In the genomic region with DNA sequence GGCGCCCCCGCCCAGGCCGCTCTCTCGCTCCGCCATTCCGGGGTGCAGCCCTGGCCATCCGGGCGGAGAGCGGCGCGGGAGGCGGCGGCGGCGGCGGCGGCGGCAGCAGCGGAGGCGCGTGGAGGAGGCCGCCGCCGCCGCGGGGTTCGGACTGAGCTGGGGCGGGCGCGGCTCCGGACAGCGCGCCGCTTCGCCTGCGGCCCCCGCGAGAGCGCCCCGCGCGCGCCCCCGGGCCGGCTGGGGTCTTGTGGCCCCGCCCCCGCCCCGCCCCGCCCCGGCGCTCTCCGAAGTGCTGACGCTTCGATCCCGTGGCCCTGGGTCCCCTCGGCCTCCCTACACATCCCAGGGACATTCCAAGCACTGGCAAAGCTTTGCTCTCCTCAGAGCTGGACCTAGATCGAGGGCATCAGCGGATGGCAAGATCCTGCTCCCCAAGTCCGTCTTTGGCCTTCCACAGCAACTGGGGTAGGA, we compare ENCODE assay signal across 8 mouse cellular contexts. TPM values are rescaled to one million over a fixed set of nuclear protein-coding genes. Genes with fewer than 3 reads are reported as not detected.
DNase-seq lines count a peak whose midpoint lies in the region; ATAC-seq and TF ChIP-seq lines count a peak whose summit lies in the region.

A gene (minus strand): TSS at position 173 of the 471 bp plus-strand sequence.

- WGBS in heart, embryonic 11.5 days (ENCODE audit: insufficient replicate concordance): 1% methylated on average over 48 of the region's 59 CpGs
- 1% methylated on average over 34 of the region's 59 CpGs for WGBS in limb, embryonic 13.5 days
- WGBS in neural tube, embryonic 15.5 days: 5% methylated on average over 16 of the region's 59 CpGs

- peaks cover 2% of the 10 kb centered on the region; the same call in 1 of the 2 replicates for H3K4me1 ChIP-seq in heart, embryonic 11.5 days (ENCODE audit: control insufficient read depth, insufficient read depth, low read length)
- 0 out of 2 replicates have a peak, but pooled peaks cover 4% of the 10 kb centered on the region for H3K4me1 ChIP-seq in G1E (ENCODE audit: insufficient read depth, low read depth, low read length)
- H3K4me1 ChIP-seq in limb, embryonic 13.5 days: peaks cover 11% of the 10 kb centered on the region
- peaks cover 50% of the 10 kb centered on the region for H3K4me1 ChIP-seq in neural tube, embryonic 15.5 days

- H3K36me3 ChIP-seq in heart, embryonic 11.5 days (ENCODE audit: control insufficient read depth, insufficient read depth, low read length): peaks cover 7% of the 10 kb centered on the region; the same call in 1 of the 2 replicates
- peaks cover 40% of the 10 kb centered on the region for H3K36me3 ChIP-seq in G1E (replicated peaks)
- H3K36me3 ChIP-seq in limb, embryonic 13.5 days: peaks cover 29% of the 10 kb centered on the region
- peaks cover 22% of the 10 kb centered on the region for H3K36me3 ChIP-seq in neural tube, embryonic 15.5 days

- H3K27ac ChIP-seq in heart, embryonic 11.5 days (ENCODE audit: low read depth, low read length): no peak within 1 kb of the TSS
- H3K27ac ChIP-seq in limb, embryonic 13.5 days: no peak within 1 kb of the TSS
- peak within 1 kb of the TSS; percentile 87 for H3K27ac ChIP-seq in neural tube, embryonic 15.5 days (replicated peaks)

- no peaks in the 10 kb centered on the region for H3K9me3 ChIP-seq in heart, embryonic 11.5 days (replicated peaks; ENCODE audit: control insufficient read depth, low read length)
- peaks cover 14% of the 10 kb centered on the region for H3K9me3 ChIP-seq in G1E (replicated peaks)
- no peaks in the 10 kb centered on the region for H3K9me3 ChIP-seq in limb, embryonic 13.5 days
- no peaks in the 10 kb centered on the region for H3K9me3 ChIP-seq in neural tube, embryonic 15.5 days (replicated peaks)

- peak within 1 kb of the TSS; percentile 97 for H3K4me2 ChIP-seq in heart, embryonic 11.5 days
- H3K4me2 ChIP-seq in limb, embryonic 13.5 days (replicated peaks): peak within 1 kb of the TSS; percentile 86
- peak within 1 kb of the TSS; percentile 75 for H3K4me2 ChIP-seq in neural tube, embryonic 15.5 days

- H3K27me3 ChIP-seq in heart, embryonic 11.5 days (ENCODE audit: control insufficient read depth, insufficient read depth, low read length): peaks cover 12% of the 10 kb centered on the region
- peaks cover 24% of the 10 kb centered on the region for H3K27me3 ChIP-seq in G1E (ENCODE audit: insufficient read depth, low read length)
- peaks cover 19% of the 10 kb centered on the region for H3K27me3 ChIP-seq in limb, embryonic 13.5 days
- H3K27me3 ChIP-seq in neural tube, embryonic 15.5 days (replicated peaks): no peaks in the 10 kb centered on the region

- H3K4me3 ChIP-seq in heart, embryonic 11.5 days (ENCODE audit: low read depth, low read length): peak within 1 kb of the TSS; percentile 63
- H3K4me3 ChIP-seq in G1E (ENCODE audit: low read depth, low read length): peak within 1 kb of the TSS; percentile 14; the same call in 1 of the 2 replicates
- peak within 1 kb of the TSS; percentile 62 for H3K4me3 ChIP-seq in limb, embryonic 13.5 days
- peak within 1 kb of the TSS; percentile 73 for H3K4me3 ChIP-seq in neural tube, embryonic 15.5 days (replicated peaks)

- intact Hi-C loops in heart, postnatal 10 days (cut with DNase I): no loop called here

- no peak for DNase-seq in heart, postnatal 10 days
- DNase-seq in G1E (ENCODE audit: low spot score): no peak
- peak; percentile 73 to 76 for DNase-seq in cerebellum, postnatal 14 days
- peak; percentile 34 for DNase-seq in heart, postnatal 4 days

- peak within 1 kb of the TSS; percentile 61; the same call in 1 of the 2 replicates for H3K9ac ChIP-seq in heart, embryonic 11.5 days (ENCODE audit: low read depth, low read length)
- peak within 1 kb of the TSS; percentile 75 for H3K9ac ChIP-seq in limb, embryonic 13.5 days
- H3K9ac ChIP-seq in neural tube, embryonic 15.5 days (replicated peaks): peak within 1 kb of the TSS; percentile 92

- TF ChIP-seq CTCF in G1E (IDR thresholded peaks at IDR 0.05; ENCODE audit: low read depth, low read length): no peak

- peak; percentile 41 for ATAC-seq in heart, embryonic 11.5 days (replicated peaks; ENCODE audit: insufficient number of reproducible peaks, low FRiP score, low TSS enrichment)
- no peak for ATAC-seq in G1E (ENCODE audit: extremely low read depth, insufficient number of reproducible peaks, low FRiP score, poor library complexity, severe bottlenecking)
- ATAC-seq in limb, embryonic 13.5 days (ENCODE audit: low FRiP score, low read depth): peak; percentile 60
- ATAC-seq in neural tube, embryonic 15.5 days (ENCODE audit: low FRiP score): peak; percentile 78
- ATAC-seq in monocyte, adult 5-6 weeks (replicated peaks; ENCODE audit: insufficient number of reproducible peaks, low FRiP score, low TSS enrichment, poor library complexity, severe bottlenecking): no peak

RNA-seq across cellular contexts. Expression of the gene that starts here (rescaled TPM):
- 2.7 and 4.1 TPM in 2 replicates for polyA plus RNA-seq in heart, embryonic 11.5 days (2014; fragmentation: Nextera tagmentation; extraction: Ambion mirVana)
- total RNA-seq in heart, postnatal 10 days (2021): 10 to 100 TPM in 1 of 2 experiments, 1 to 10 TPM in 1; 9.3 to 10.3 TPM
- total RNA-seq in G1E (2014; fragmentation: Nextera tagmentation) (not detected in 2 replicates), G1E (2017) (0.17 and 0.22 TPM in 2 replicates)
- 0.05 and 0.12 TPM in 2 replicates for polyA plus RNA-seq in G1E (2012)
- 1 to 10 TPM; 7.9 to 8.1 TPM for total RNA-seq in heart, postnatal 4 days (2021)
- 27.6 and 28.9 TPM in 2 replicates for polyA plus RNA-seq in limb, embryonic 13.5 days (2015; fragmentation: Nextera tagmentation; extraction: Ambion mirVana)
- polyA plus RNA-seq in neural tube, embryonic 15.5 days (2015; fragmentation: Nextera tagmentation; extraction: Ambion mirVana): 134 and 169 TPM in 2 replicates
- total RNA-seq in monocyte, adult 5-6 weeks (2017): not detected in 3 replicates

Comparison
In these comparisons a context has a peak if more than half of its experiments do, and no peak if none do; other contexts are left out.
1. DNase-seq: peak in cerebellum, postnatal 14 days (2 of 2) and heart, postnatal 4 days (single experiment); none in heart, postnatal 10 days (0 of 2) and G1E (single experiment).
2. ATAC-seq: peak in heart, embryonic 11.5 days (single experiment), limb, embryonic 13.5 days (single experiment) and neural tube, embryonic 15.5 days (single experiment); none in G1E (single experiment) and monocyte, adult 5-6 weeks (single experiment).
3. H3K4me3 ChIP-seq: peak in every context shown above with its lines; median percentile 73 in neural tube, embryonic 15.5 days; 63 in heart, embryonic 11.5 days; 62 in limb, embryonic 13.5 days; 14 in G1E.
4. Peak in every context shown above with its lines, with median percentiles within 50 percentile points of each other: H3K4me2 ChIP-seq and H3K9ac ChIP-seq.